Mouse (Mus musculus) cerebellum, adult 9-10 months (tissue): ENCODE results near the gene Hist1h1d.

Source experiments
- DNase-seq: peaks from one replicate; pipeline ENCODE4 v3.0.0; 2022

The Hist1h1d gene

GRCm38 (mm10) chr13:23593051-23593770, 40.1 kb downstream of the Hist1h1d start:
- DNase-seq: no peak

GRCm38 (mm10) chr13:23595185-23595584, 42.1 kb downstream of the Hist1h1d start:
- no peak for DNase-seq

GRCm38 (mm10) chr13:23595622-23596372, 42.7 kb downstream of the Hist1h1d start:
- no peak for DNase-seq

- DNase-seq: peak; percentile 74
Observed at GRCm38 (mm10) chr13:23597957-23598356, 44.9 kb downstream of the Hist1h1d start.

- DNase-seq: no peak
Observed at GRCm38 (mm10) chr13:23603182-23603699, 50.2 kb downstream of the Hist1h1d start.

GRCm38 (mm10) chr13:23604452-23604851, 51.4 kb downstream of the Hist1h1d start:
- DNase-seq: no peak

- no peak for DNase-seq
Observed at GRCm38 (mm10) chr13:23605052-23605451, 52.0 kb downstream of the Hist1h1d start.

- DNase-seq: no peak
Observed at GRCm38 (mm10) chr13:23609209-23609608, 56.1 kb downstream of the Hist1h1d start.

- no peak for DNase-seq
Observed at GRCm38 (mm10) chr13:23609844-23610243, 56.8 kb downstream of the Hist1h1d start.
